Mouse (Mus musculus) kidney, postnatal 0 days (tissue): ENCODE measurements around the gene Bloc1s4. TPM values are rescaled to one million over a fixed set of nuclear protein-coding genes. Genes with fewer than 3 reads are reported as not detected.
A peak's percentile ranks its signal among the peaks of the same experiment; 100 is the strongest.

Experiments used
- ATAC-seq: fragments of 200-750 bp; cut with Nextera tagmentation; replicated peaks from 2 replicates; pipeline ENCODE4 v1.8.0; 2017; ENCODE audit warnings: low read depth, moderate number of reproducible peaks, moderate TSS enrichment, moderate library complexity; ENCODE audit not compliant: low FRiP score
- DNase-seq: peaks from one replicate; pipeline ENCODE4 v3.0.0-alpha.2; 2016; ENCODE audit warnings: low spot score
- H3K27ac ChIP-seq: fragments of 300-500 bp; sonication (generic); 2 replicates; pipeline ENCODE4 v1.5.1; 2014; ENCODE audit warnings: mild to moderate bottlenecking
- H3K27me3 ChIP-seq: fragments of 300-500 bp; sonication (generic); 2 replicates; pipeline ENCODE4 v1.6.1; 2014; ENCODE audit warnings: low read length, mixed read lengths; ENCODE audit not compliant: insufficient read depth
- H3K36me3 ChIP-seq: fragments of 300-500 bp; sonication (generic); 2 replicates; pipeline ENCODE4 v1.6.1; 2014; ENCODE audit warnings: low read length, mixed read lengths; ENCODE audit not compliant: insufficient read depth
- H3K4me1 ChIP-seq: fragments of 300-500 bp; sonication (generic); replicated peaks from 2 replicates; pipeline ENCODE4 v1.6.1; 2014; ENCODE audit warnings: antibody characterized with exemption, low read length, mixed read lengths; ENCODE audit not compliant: insufficient read depth
- H3K4me2 ChIP-seq: fragments of 300-500 bp; sonication (generic); 2 replicates; pipeline ENCODE4 v1.6.1; 2014; ENCODE audit warnings: mild to moderate bottlenecking, low read length, moderate library complexity, mixed read lengths
- H3K4me3 ChIP-seq: fragments of 300-500 bp; sonication (generic); replicated peaks from 2 replicates; pipeline ENCODE4 v1.5.1; 2014; ENCODE audit warnings: low read depth, low read length
- H3K9ac ChIP-seq: fragments of 300-500 bp; sonication (generic); 2 replicates; pipeline ENCODE4 v1.6.1; 2014; ENCODE audit warnings: low read depth, low read length
- H3K9me3 ChIP-seq: fragments of 300-500 bp; sonication (generic); replicated peaks from 2 replicates; pipeline ENCODE4 v1.6.1; 2016; ENCODE audit warnings: low read length, inconsistent platforms, mixed read lengths
- CTCF ChIP-seq: IDR thresholded peaks from 2 replicates; pipeline ENCODE4 v1.5.1; 2016; ENCODE audit warnings: antibody characterized with exemption, low read depth, mild to moderate bottlenecking, moderate library complexity
- WGBS: fragments of 180-500 bp; shearing (Covaris S2); extraction: QIAGEN DNeasy Blood & Tissue Kit; methylation state at CpG from one replicate; pipeline ENCODE4 v1.1.7; 2014; 5-methylcytosine and 5-hydroxymethylcytosine counted together
- polyA plus RNA-seq: library from polyadenylated mRNA; unstranded; fragments of >200 nt; fragmentation: Nextera tagmentation; extraction: Ambion mirVana; gene quantifications from 2 replicates; pipeline ENCODE4 v1.2.1, GENCODE M21; 2015

Gene Bloc1s4
- polyA plus RNA-seq, 1 experiment from 2014 or later, result 33.7 TPM

DNA sequence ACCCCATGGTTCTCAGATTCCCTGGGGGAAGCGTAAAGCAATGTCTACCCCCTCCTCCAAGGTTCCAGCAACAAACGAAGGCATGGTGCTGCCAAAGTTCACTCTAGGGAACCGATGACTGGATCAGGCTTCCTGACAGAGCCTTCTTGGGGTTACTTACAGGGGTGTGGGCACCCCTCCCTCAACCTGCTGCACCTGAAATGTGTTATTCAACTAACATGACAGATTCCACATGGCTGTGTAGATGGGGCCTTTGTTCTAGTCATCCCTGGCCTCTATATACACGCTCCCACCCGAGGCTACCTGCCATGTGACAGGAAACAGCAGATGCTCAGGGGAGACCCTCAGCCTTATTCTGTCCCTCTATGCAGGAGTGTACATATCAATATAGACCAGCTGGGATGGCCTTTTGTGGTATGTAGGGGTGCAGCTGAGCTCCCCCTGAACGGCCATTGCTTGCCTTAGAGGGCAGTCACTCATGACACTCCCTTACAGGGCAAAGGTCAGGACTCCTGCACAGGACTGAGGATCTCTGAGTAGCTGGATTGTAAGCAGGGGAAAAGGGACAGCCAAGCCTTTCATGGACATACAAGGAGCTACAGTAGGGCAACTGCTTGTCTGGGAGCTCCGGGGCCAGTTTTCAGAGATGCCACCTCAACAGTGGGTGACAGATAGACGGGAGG, 19.9 kb downstream of the Bloc1s4 start:
- 61% methylated on average over 8 of the region's 8 CpGs for WGBS
- ATAC-seq, result no peak
- no peak overlapping the region for H3K4me3 ChIP-seq
- no peak overlapping the region for H3K4me2 ChIP-seq
- H3K4me1 ChIP-seq, result no peaks in the 10 kb centered on the region
- H3K27ac ChIP-seq, result no peak overlapping the region
- no peaks in the 10 kb centered on the region for H3K9me3 ChIP-seq
- no peaks in the 10 kb centered on the region for H3K36me3 ChIP-seq
- DNase-seq, result no peak
- no peaks in the 10 kb centered on the region for H3K27me3 ChIP-seq
- no peak overlapping the region for H3K9ac ChIP-seq
- TF ChIP-seq CTCF, result no peak

DNA sequence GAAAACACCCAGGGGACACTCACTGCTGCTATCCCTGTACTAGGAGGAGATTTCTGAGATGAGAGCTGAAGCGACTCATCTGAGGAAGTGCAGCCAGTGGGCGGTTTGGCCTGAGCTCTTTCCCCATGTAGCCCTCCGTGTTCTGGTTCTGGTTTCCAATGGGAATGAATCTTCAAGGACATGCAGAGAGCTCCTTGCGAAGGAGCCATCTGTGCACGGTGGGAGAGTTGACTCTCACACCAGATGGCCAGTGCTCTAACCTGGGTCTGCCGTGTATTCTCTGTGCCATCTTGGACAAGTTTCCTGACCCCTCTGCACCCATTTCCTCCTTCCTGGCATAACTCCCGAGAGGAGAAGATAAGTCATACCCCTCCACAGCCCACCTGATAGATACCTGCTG, 20.7 kb downstream of the Bloc1s4 start:
- no peak for ATAC-seq
- TF ChIP-seq CTCF, result no peak
- whole genome bisulfite sequencing, result 75% methylated on average over 7 of the region's 7 CpGs

DNA sequence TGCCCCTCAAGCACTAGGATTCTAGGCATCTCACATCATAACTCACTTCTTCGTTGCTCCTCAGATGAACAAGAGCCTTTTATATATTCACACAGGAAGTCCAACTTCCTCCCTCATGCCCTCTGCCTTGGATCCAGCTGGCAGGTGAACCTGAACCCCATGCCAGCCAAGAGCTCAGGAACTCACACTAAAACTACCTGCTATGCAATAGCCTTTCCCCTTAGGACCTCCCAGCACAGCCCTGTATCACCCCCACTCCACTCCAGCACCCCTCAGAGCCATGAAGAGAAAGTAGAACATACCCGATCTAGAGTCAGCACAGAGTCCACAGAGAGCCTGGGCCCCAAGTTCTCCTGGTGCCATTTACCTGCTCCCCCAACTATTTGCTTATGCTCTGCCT, 21.3 kb downstream of the Bloc1s4 start:
- Histone ChIP-seq H3K36me3 (no peaks in the 10 kb centered on the region), H3K27ac (no peak overlapping the region), H3K9ac (no peak overlapping the region), H3K9me3 (no peaks in the 10 kb centered on the region), H3K4me2 (no peak overlapping the region), H3K4me1 (no peaks in the 10 kb centered on the region), H3K27me3 (no peaks in the 10 kb centered on the region), H3K4me3 (no peak overlapping the region)
- WGBS, result 43% methylated on average over 2 of the region's 2 CpGs
- DNase-seq (no peak), ATAC-seq (no peak)
- TF ChIP-seq CTCF, result no peak

More for the DNA sequence above, 20.7 kb downstream of the Bloc1s4 start:
- no peaks in the 10 kb centered on the region for H3K27me3 ChIP-seq
- no peak overlapping the region for H3K4me3 ChIP-seq
- H3K4me1 ChIP-seq, result no peaks in the 10 kb centered on the region
- no peaks in the 10 kb centered on the region for H3K9me3 ChIP-seq
- H3K4me2 ChIP-seq, result no peak overlapping the region
- H3K27ac ChIP-seq, result no peak overlapping the region
- no peak overlapping the region for H3K9ac ChIP-seq
- H3K36me3 ChIP-seq, result no peaks in the 10 kb centered on the region
- DNase-seq, result no peak

DNA sequence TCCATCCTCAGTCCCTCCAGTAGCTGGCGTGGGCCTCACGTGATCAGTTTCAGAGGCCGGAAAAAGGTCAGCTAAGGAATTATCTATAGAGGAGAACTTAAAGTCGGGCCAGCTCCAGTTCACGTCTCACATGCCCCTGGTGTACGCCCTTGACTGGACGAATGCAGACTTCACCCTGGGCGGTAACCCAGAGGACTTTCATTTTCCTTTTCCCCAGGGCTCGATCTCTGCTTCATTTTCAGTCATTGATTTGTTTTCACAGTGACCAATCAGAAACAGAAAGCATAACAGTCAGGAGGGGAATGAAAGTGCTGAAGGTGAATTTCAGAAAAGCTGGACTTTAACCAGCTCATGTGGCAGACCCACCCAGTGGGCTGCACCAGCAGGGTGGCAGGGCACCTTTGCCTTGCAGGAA, 22.1 kb downstream of the Bloc1s4 start:
- Histone ChIP-seq H3K36me3 (no peaks in the 10 kb centered on the region), H3K27ac (peak overlapping the region; percentile 84; the same call in 1 of the 2 replicates), H3K4me3 (no peak overlapping the region), H3K4me1 (no peaks in the 10 kb centered on the region), H3K9me3 (no peaks in the 10 kb centered on the region), H3K27me3 (no peaks in the 10 kb centered on the region), H3K9ac (no peak overlapping the region), H3K4me2 (peak overlapping the region; percentile 23; the same call in 1 of the 2 replicates)
- TF ChIP-seq CTCF, result no peak
- peak; percentile 32 for DNase-seq
- 32% methylated on average over 9 of the region's 9 CpGs for WGBS
- 0 out of 2 replicates have a peak, but pooled peaks have one; percentile 22 for ATAC-seq

DNA sequence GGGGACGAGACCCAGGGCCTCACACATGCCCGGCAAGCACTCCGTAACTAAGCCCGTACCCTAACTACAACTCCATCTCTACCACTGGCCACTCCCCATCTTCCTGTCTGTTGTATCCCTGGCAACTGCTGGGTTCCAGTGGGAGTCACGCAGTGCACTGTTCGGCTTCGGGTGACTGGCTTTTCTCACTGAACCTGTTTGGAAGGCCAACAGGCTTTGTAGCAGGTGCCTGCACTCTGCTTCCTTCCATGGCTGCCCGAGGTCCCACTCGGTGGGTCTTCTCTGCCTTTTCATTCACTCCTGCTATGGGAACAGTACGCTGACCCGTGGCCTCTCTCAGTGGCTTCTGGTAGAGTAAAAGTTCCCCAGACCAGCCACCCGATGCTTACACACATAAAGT, 22.6 kb downstream of the Bloc1s4 start:
- WGBS, result 43% methylated on average over 12 of the region's 12 CpGs

DNA sequence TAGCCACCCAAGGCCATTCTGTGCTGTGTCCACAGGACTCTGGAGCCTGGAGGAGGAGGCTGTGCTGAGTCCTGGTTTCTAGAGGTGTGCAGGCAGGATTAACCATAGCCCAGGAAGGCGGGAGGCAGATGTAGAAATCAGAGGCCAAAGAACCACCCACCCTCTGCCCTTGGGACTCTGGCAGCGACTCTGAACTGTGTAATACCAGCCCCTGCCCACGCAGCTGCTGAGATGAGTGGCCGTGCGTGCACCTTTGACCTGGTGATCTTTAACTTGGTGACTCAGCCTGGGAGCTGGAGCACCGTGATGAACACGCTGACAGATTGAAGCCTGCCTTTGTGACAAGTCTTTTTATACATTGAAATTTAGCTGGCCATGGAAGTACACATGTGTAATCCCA, 24.2 kb downstream of the Bloc1s4 start:
- H3K4me1 ChIP-seq, result no peaks in the 10 kb centered on the region
- H3K36me3 ChIP-seq, result no peaks in the 10 kb centered on the region
- H3K4me3 ChIP-seq, result no peak overlapping the region
- no peak overlapping the region for H3K4me2 ChIP-seq
- DNase-seq (no peak), ATAC-seq (peak; percentile 68)
- no peaks in the 10 kb centered on the region for H3K9me3 ChIP-seq
- no peak overlapping the region for H3K27ac ChIP-seq
- WGBS, result 37% methylated on average over 7 of the region's 7 CpGs
- no peak for TF ChIP-seq CTCF
- no peak overlapping the region for H3K9ac ChIP-seq
- no peaks in the 10 kb centered on the region for H3K27me3 ChIP-seq

More for the DNA sequence above, 22.6 kb downstream of the Bloc1s4 start:
- H3K4me1 ChIP-seq, result no peaks in the 10 kb centered on the region
- no peaks in the 10 kb centered on the region for H3K9me3 ChIP-seq
- no peaks in the 10 kb centered on the region for H3K36me3 ChIP-seq
- ATAC-seq, result peak; percentile 55
- peak overlapping the region; percentile 84 for H3K27ac ChIP-seq
- DNase-seq, result peak; percentile 47
- peak overlapping the region; percentile 23; the same call in 1 of the 2 replicates for H3K4me2 ChIP-seq
- no peak overlapping the region for H3K4me3 ChIP-seq
- no peaks in the 10 kb centered on the region for H3K27me3 ChIP-seq
- no peak for TF ChIP-seq CTCF
- H3K9ac ChIP-seq, result no peak overlapping the region
